Mouse (Mus musculus) Patski (cell line): ENCODE data around the gene Nup50. TPM values are rescaled to one million over a fixed set of nuclear protein-coding genes. Genes with fewer than 3 reads are reported as not detected.

Experiments
- ATAC-seq: fragments of 100-300 bp; one replicate; pipeline ENCODE4 v1.8.0; 2021
- CTCF ChIA-PET: fragments of 350-600 bp; sonication (Branson Sonifier 250); formaldehyde crosslinking; loops from one replicate; lab custom pipeline; 2022; ENCODE audit warnings: inconsistent platforms; lab: Charles Lee
- POLR2A ChIA-PET: fragments of 350-600 bp; sonication (Branson Sonifier 250); formaldehyde crosslinking; loops from one replicate; lab custom pipeline; 2022; ENCODE audit warnings: antibody characterized with exemption, inconsistent platforms; lab: Charles Lee
- DNase-seq: peaks from one replicate; pipeline ENCODE4 v3.0.0-alpha.2; 2011; ENCODE audit warnings: low read depth, low spot score
- H3K27me3 ChIP-seq: fragments of 371-371 bp; one replicate; pipeline ENCODE4 v1.5.1; 2021
- CTCF ChIP-seq: fragments of 100-300 bp; IDR thresholded peaks from one replicate; pipeline ENCODE4 v1.5.1; 2021
- in situ Hi-C: fragments of 300-500 bp; cut with MboI; formaldehyde crosslinking; loops from 3 replicates; pipeline ENCODE4 v1.11.1; 2018; ENCODE audit warnings: low pct_unique_long_range_greater_than_20kb, mixed read lengths
- polyA plus RNA-seq: library from polyadenylated mRNA; unstranded; gene quantifications from one replicate; pipeline ENCODE4 v1.2.3, GENCODE M21; 2021

The Nup50 gene
- polyA plus RNA-seq, 1 experiment from 2014 or later = 41.5 TPM

GRCm38 (mm10) chr15:84944319-84944718, 21.1 kb downstream of the Nup50 start:
- no peaks in the 10 kb centered on the region for H3K27me3 ChIP-seq
- POLR2A ChIA-PET = no interaction called here
- CTCF ChIA-PET = interaction anchor here (2.1 kb wide), 1 partner anchor 50 kb away, joined by 4 read pairs; no protein-coding TSS in a partner anchor
- in situ Hi-C loops = no loop called here
- ATAC-seq = no peak
- TF ChIP-seq CTCF = no peak
- no peak for DNase-seq

GRCm38 (mm10) chr15:84948990-84949389, 25.8 kb downstream of the Nup50 start:
- H3K27me3 ChIP-seq = no peaks in the 10 kb centered on the region
- ChIA-PET POLR2A (no interaction called here), CTCF (interaction anchor here (1.9 kb wide), 1 partner anchor 23 kb away, joined by 5 read pairs; no protein-coding TSS in a partner anchor)
- in situ Hi-C loops = no loop called here
- no peak for ATAC-seq
- DNase-seq = no peak
- TF ChIP-seq CTCF = no peak

DNA sequence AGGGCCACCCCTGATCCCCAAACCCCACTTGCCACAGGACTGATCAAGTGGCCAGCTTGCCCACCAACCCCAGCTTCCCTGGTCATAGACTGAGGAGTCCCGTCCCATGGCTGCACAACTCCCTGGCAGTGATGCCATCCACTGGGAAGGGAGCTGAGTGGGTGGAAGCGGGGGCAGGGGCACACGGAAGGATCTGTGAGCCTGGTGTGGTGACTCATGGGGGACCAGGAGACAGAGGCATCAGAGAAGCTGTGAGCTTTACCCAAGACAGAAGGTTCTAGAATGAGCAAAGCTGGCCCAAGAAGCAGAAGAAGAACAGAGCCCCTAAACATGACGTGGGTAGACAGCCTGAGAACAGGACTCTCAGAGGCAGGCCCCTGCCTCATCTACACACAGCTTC, 26.8 kb downstream of the Nup50 start:
- ChIA-PET CTCF (interaction anchor here (1.9 kb wide), 1 partner anchor 24 kb away, joined by 5 read pairs; no protein-coding TSS in a partner anchor), POLR2A (no interaction called here)
- no peaks in the 10 kb centered on the region for H3K27me3 ChIP-seq
- ATAC-seq (peak; percentile 14), DNase-seq (no peak)
- no peak for TF ChIP-seq CTCF
- in situ Hi-C loops = no loop called here

DNA sequence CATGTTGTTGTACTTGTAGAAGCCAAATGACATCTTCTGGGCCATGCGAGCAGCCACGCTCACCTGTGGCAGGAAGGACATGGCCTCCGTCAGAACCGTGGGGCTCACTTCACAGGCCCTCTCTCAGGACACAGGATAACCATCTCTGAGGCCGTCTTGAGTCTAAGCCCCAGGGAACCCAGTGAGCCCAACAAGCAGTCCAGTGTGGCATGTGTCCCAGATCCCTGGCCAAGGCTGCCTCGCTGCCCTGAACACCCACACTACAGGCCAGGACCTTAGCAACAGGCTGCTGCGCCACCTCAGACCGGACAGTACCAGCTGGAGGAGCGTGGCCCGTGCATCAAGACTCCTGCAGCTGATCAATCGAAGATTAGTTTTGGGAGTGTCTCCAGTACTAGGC, 30.0 kb downstream of the Nup50 start:
- CTCF ChIA-PET = interaction anchor here (1.2 kb wide), 1 partner anchor 117 kb away, joined by 3 read pairs; no protein-coding TSS in a partner anchor
- in situ Hi-C loops = no loop called here
- no peaks in the 10 kb centered on the region for H3K27me3 ChIP-seq
- peak; percentile 63 for ATAC-seq
- POLR2A ChIA-PET = no interaction called here
- no peak for TF ChIP-seq CTCF
- no peak for DNase-seq

GRCm38 (mm10) chr15:84957851-84958250, 34.6 kb downstream of the Nup50 start:
- DNase-seq (no peak), ATAC-seq (no peak)
- ChIA-PET POLR2A (no interaction called here), CTCF (no interaction called here)
- in situ Hi-C loops = loop anchor here (5.0 kb wide), 1 partner anchor 39 kb away; no protein-coding TSS in a partner anchor
- TF ChIP-seq CTCF = no peak
- H3K27me3 ChIP-seq = no peaks in the 10 kb centered on the region

GRCm38 (mm10) chr15:84958331-84958730, 35.1 kb downstream of the Nup50 start:
- in situ Hi-C loops = loop anchor here (5.0 kb wide), 1 partner anchor 39 kb away; no protein-coding TSS in a partner anchor
- POLR2A ChIA-PET = no interaction called here
- ATAC-seq (no peak), DNase-seq (no peak)
- CTCF ChIA-PET = no interaction called here
- TF ChIP-seq CTCF = no peak
- no peaks in the 10 kb centered on the region for H3K27me3 ChIP-seq

GRCm38 (mm10) chr15:84959891-84960290, 36.7 kb downstream of the Nup50 start:
- CTCF ChIA-PET = no interaction called here
- in situ Hi-C loops = loop anchor here (5.0 kb wide), 1 partner anchor 37 kb away; no protein-coding TSS in a partner anchor
- POLR2A ChIA-PET = no interaction called here
- H3K27me3 ChIP-seq = no peaks in the 10 kb centered on the region
- no peak for TF ChIP-seq CTCF
- DNase-seq (no peak), ATAC-seq (no peak)

DNA sequence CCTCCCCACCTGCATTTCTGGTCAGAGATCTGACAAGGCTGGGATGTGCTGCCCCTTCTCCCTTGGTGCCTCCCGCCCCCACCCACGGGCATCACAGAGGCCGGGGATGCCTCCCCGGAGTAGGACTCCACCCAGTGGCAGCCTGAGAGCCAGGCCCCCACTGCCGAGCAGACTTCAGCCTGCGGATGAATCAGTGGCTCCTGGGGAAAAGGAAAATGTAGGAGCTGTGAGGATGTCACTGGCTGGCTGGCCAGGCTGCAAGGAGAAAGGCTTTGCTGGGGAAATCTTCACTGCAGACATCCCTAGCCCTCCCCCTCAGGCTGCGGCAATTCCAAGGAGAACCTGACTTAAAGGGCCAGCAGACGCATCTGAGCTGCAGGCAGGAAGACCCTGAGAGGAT, 37.5 kb downstream of the Nup50 start:
- ChIA-PET CTCF (interaction anchor here (0.6 to 0.9 kb wide), 2 partner anchors 18 to 25 kb away, joined by 3 read pairs; no protein-coding TSS in a partner anchor), POLR2A (interaction anchor here (0.6 kb wide), 1 partner anchor 819 kb away, joined by 3 read pairs; no protein-coding TSS in a partner anchor)
- in situ Hi-C loops = no loop called here
- H3K27me3 ChIP-seq = no peaks in the 10 kb centered on the region
- no peak for TF ChIP-seq CTCF
- DNase-seq = no peak
- ATAC-seq = peak; percentile 48

- ChIA-PET POLR2A (interaction anchor here (0.6 kb wide), 1 partner anchor 26 kb away, joined by 3 read pairs; the partner anchor contains the start of gene 5031439G07Rik), CTCF (interaction anchor here (1.9 to 2.3 kb wide), 2 partner anchors 13 to 22 kb away, joined by 4 to 8 read pairs; no protein-coding TSS in a partner anchor)
- DNase-seq = no peak
- H3K27me3 ChIP-seq = no peaks in the 10 kb centered on the region
- in situ Hi-C loops = no loop called here
- ATAC-seq = no peak
- TF ChIP-seq CTCF = no peak
Observed at GRCm38 (mm10) chr15:84962518-84962917, 39.3 kb downstream of the Nup50 start.

- no peak for ATAC-seq
- in situ Hi-C loops = no loop called here
- no peak for DNase-seq
- H3K27me3 ChIP-seq = no peaks in the 10 kb centered on the region
- ChIA-PET POLR2A (no interaction called here), CTCF (no interaction called here)
- no peak for TF ChIP-seq CTCF
Observed at GRCm38 (mm10) chr15:84964771-84965170, 41.6 kb downstream of the Nup50 start.

DNA sequence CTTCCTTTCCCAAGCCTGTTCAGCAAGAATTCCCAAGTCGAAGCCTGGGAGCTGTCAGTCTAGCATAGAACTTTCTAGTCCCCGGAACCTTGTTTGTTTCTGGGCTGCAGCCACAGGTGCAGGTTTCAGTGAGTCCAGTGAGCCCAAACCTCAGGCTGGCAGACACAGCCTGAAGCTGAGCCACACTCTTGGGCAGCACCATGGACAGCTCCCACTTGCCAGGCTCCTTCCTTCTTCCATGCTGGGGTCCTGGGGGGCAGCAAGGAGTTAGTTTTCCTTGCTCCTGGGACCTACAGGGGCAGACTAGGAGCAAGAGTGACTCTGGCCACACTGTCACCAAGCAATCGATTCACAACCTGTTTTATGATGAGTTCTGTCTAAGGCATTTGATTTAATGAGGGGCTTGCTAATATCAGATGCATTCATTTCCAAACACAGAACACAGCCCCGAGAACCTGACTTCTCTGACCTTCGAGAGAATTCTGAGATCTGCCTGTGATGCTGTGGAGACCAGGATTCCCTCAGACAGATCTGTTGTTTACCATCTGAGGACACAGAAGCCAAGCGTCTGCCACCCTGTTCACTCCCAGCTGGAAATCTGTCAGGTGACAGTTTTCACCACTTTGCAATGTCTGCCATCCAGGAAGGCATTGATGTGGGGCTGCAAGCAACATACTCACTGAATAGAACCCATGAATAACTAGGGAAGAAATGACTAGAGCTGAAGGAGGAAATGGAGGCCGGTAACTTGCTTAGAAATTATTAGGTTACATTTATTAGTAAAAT, 42.6 kb downstream of the Nup50 start:
- ATAC-seq (no peak), DNase-seq (no peak)
- TF ChIP-seq CTCF = no peak
- ChIA-PET POLR2A (no interaction called here), CTCF (interaction anchor here (0.7 kb wide), 1 partner anchor 35 kb away, joined by 3 read pairs; no protein-coding TSS in a partner anchor)
- in situ Hi-C loops = no loop called here
- no peaks in the 10 kb centered on the region for H3K27me3 ChIP-seq
